Mouse (Mus musculus): ENCODE measurements around the gene Vmn1r25.
"Not testable (repeated sequence)": the region's sequence is repeated elsewhere in the genome, so short reads cannot be mapped to it uniquely, and the experiment has no call there.

Vmn1r25 gene

GRCm38 (mm10) chr6:57980710-57981109 is at the start of gene Vmn1r25:
Vmn1r25 (minus strand) TSS chr6:57980810.
- no peak for DNase-seq (ENCODE audit: extremely low read depth, low read depth)

GRCm38 (mm10) chr6:58017478-58017877 is 36.9 kb upstream of the Vmn1r25 start:
- not testable (repeated sequence) for DNase-seq (ENCODE audit: extremely low read depth, low read depth)

GRCm38 (mm10) chr6:58015059-58015458 is 34.4 kb upstream of the Vmn1r25 start, which contains the start of gene Vmn1r26:
Vmn1r26 (minus strand) TSS chr6:58015159.
- no peak for DNase-seq (ENCODE audit: extremely low read depth, low read depth)

GRCm38 (mm10) chr6:57961403-57961802 is 19.2 kb downstream of the Vmn1r25 start, which contains the start of gene Vmn1r24:
Vmn1r24 (minus strand) TSS chr6:57961503.
- not testable (repeated sequence) for DNase-seq (ENCODE audit: extremely low read depth, low read depth)

Data from MEL-GATA-1-ER (cell line).